Mouse (Mus musculus) heart, adult 2 months (tissue): ENCODE measurements around the gene Fam122a. TPM values are rescaled to one million over a fixed set of nuclear protein-coding genes. Genes with fewer than 3 reads are reported as not detected.
A peak's percentile ranks its signal among the peaks of the same experiment; 100 is the strongest.

ENCODE experiments used
- DNase-seq, 2 experiments: peaks; one replicate each; pipeline ENCODE4 v3.0.0; 2021
- H3K27ac ChIP-seq: fragments of 200-600 bp; 2 replicates; pipeline ENCODE4 v1.8.1; 2022
- H3K27me3 ChIP-seq: fragments of 200-500 bp; 2 replicates; pipeline ENCODE4 v1.6.1; 2012; ENCODE audit warnings: mild to moderate bottlenecking, low read length, inconsistent platforms, mixed read lengths; ENCODE audit not compliant: control insufficient read depth, insufficient read depth
- H3K36me3 ChIP-seq: fragments of 200-500 bp; 2 replicates; pipeline ENCODE4 v1.6.1; 2012; ENCODE audit warnings: low read length, inconsistent platforms; ENCODE audit not compliant: control insufficient read depth, insufficient read depth
- H3K4me1 ChIP-seq: fragments of 200-500 bp; 2 replicates; pipeline ENCODE4 v1.6.1; 2011; ENCODE audit warnings: low read length; ENCODE audit not compliant: control insufficient read depth, insufficient read depth
- H3K4me3 ChIP-seq: fragments of 200-600 bp; 2 replicates; pipeline ENCODE4 v1.8.1; 2022
- H3K79me2 ChIP-seq: fragments of 200-500 bp; replicated peaks from 2 replicates; pipeline ENCODE4 v1.6.1; 2012; ENCODE audit warnings: mild to moderate bottlenecking, inconsistent platforms, low read length, moderate library complexity, mixed read lengths; ENCODE audit not compliant: control insufficient read depth, insufficient read depth
- H3K9ac ChIP-seq: fragments of 200-500 bp; 2 replicates; pipeline ENCODE4 v1.6.1; 2012; ENCODE audit warnings: low read depth, mild to moderate bottlenecking, control low read depth, inconsistent platforms, low read length, mixed read lengths
- CTCF ChIP-seq: fragments of 200-600 bp; IDR thresholded peaks from 2 replicates; pipeline ENCODE4 v1.8.1; 2022; ENCODE audit warnings: antibody characterized with exemption, mild to moderate bottlenecking, moderate library complexity
- EP300 ChIP-seq: fragments of 200-500 bp; IDR thresholded peaks from 2 replicates; pipeline ENCODE4 v1.6.1; 2011; ENCODE audit warnings: low read depth, low read length, control low read depth; ENCODE audit not compliant: insufficient read depth
- POLR2A ChIP-seq: fragments of 200-500 bp; IDR thresholded peaks from 2 replicates; pipeline ENCODE4 v1.6.1; 2011; ENCODE audit warnings: mild to moderate bottlenecking, low read depth, low read length, control low read depth; ENCODE audit not compliant: insufficient read depth
- WGBS: fragments of 180-500 bp; shearing (Covaris S2); methylation state at CpG from one replicate; pipeline ENCODE4 v1.1.7; 2018; 5-methylcytosine and 5-hydroxymethylcytosine counted together
- intact Hi-C: fragments of 180-260 bp; cut with DNase I; formaldehyde crosslinking; loops from one replicate; pipeline ENCODE4 v1.15.1; 2025
- polyA plus RNA-seq: library from polyadenylated mRNA; depleted of rRNA; stranded (reverse); fragments of >200 nt; gene quantifications from 2 replicates; pipeline ENCODE4 v1.2.3, GENCODE M21; 2012
- total RNA-seq, 2 experiments: library from RNA; stranded (reverse); gene quantifications; 2 replicates each; pipeline ENCODE4 v1.2.3; 2021

Gene Fam122a
- total and polyA plus RNA-seq, 3 experiments, result 25.2 to 28.8 (median 26.4) TPM

GRCm38 (mm10) chr19:24509391-24509790 lies 32.2 kb upstream of the Fam122a start:
- intact Hi-C loops, result no loop called here
- H3K27ac ChIP-seq, result no peak overlapping the region
- WGBS, result 61% methylated on average over 6 of the region's 6 CpGs
- no peak overlapping the region for H3K9ac ChIP-seq
- no peaks in the 10 kb centered on the region for H3K79me2 ChIP-seq
- no peaks in the 10 kb centered on the region; the same call in 1 of the 2 replicates for H3K4me1 ChIP-seq
- TF ChIP-seq EP300 (no peak), POLR2A (no peak), CTCF (no peak)
- DNase-seq, result no peak
- no peaks in the 10 kb centered on the region for H3K36me3 ChIP-seq
- H3K27me3 ChIP-seq, result no peaks in the 10 kb centered on the region
- H3K4me3 ChIP-seq, result no peak overlapping the region

- Histone ChIP-seq H3K9ac (no peak overlapping the region), H3K4me3 (no peak overlapping the region), H3K27ac (peak overlapping the region; percentile 36; the same call in 1 of the 2 replicates), H3K4me1 (no peaks in the 10 kb centered on the region; the same call in 1 of the 2 replicates), H3K36me3 (no peaks in the 10 kb centered on the region), H3K27me3 (no peaks in the 10 kb centered on the region), H3K79me2 (no peaks in the 10 kb centered on the region)
- intact Hi-C loops, result no loop called here
- TF ChIP-seq CTCF (no peak), EP300 (no peak), POLR2A (no peak)
- WGBS, result 47% methylated on average over 13 of the region's 13 CpGs
- DNase-seq, result no peak
Observed at GRCm38 (mm10) chr19:24508087-24508767, 31.1 kb upstream of the Fam122a start.

GRCm38 (mm10) chr19:24502736-24503421 lies 25.7 kb upstream of the Fam122a start:
- WGBS, result 69% methylated on average over 10 of the region's 10 CpGs
- intact Hi-C loops, result no loop called here
- H3K9ac ChIP-seq, result no peak overlapping the region

GRCm38 (mm10) chr19:24501525-24501924 lies 24.4 kb upstream of the Fam122a start:
- no peak for DNase-seq
- intact Hi-C loops, result no loop called here
- H3K36me3 ChIP-seq, result no peaks in the 10 kb centered on the region

More at GRCm38 (mm10) chr19:24502736-24503421, 25.7 kb upstream of the Fam122a start:
- H3K27me3 ChIP-seq, result no peaks in the 10 kb centered on the region
- no peaks in the 10 kb centered on the region for H3K36me3 ChIP-seq
- H3K4me1 ChIP-seq, result no peaks in the 10 kb centered on the region; the same call in 1 of the 2 replicates
- TF ChIP-seq CTCF (no peak), EP300 (no peak), POLR2A (no peak)
- H3K27ac ChIP-seq, result no peak overlapping the region
- no peak for DNase-seq
- no peak overlapping the region for H3K4me3 ChIP-seq
- no peaks in the 10 kb centered on the region for H3K79me2 ChIP-seq

GRCm38 (mm10) chr19:24500431-24500830 lies 23.3 kb upstream of the Fam122a start:
- no peak overlapping the region for H3K4me3 ChIP-seq
- no peaks in the 10 kb centered on the region for H3K79me2 ChIP-seq
- no peaks in the 10 kb centered on the region for H3K36me3 ChIP-seq
- DNase-seq, result no peak
- H3K4me1 ChIP-seq, result no peaks in the 10 kb centered on the region
- intact Hi-C loops, result no loop called here
- H3K27ac ChIP-seq, result no peak overlapping the region
- WGBS, result 87% methylated on average over 5 of the region's 5 CpGs
- no peak for TF ChIP-seq CTCF
- TF ChIP-seq POLR2A, result no peak
- TF ChIP-seq EP300, result no peak
- H3K27me3 ChIP-seq, result no peaks in the 10 kb centered on the region
- no peak overlapping the region for H3K9ac ChIP-seq

More at GRCm38 (mm10) chr19:24501525-24501924, 24.4 kb upstream of the Fam122a start:
- Histone ChIP-seq H3K4me3 (no peak overlapping the region), H3K27me3 (no peaks in the 10 kb centered on the region), H3K27ac (no peak overlapping the region), H3K4me1 (no peaks in the 10 kb centered on the region), H3K9ac (no peak overlapping the region), H3K79me2 (no peaks in the 10 kb centered on the region)
- no peak for TF ChIP-seq EP300
- TF ChIP-seq POLR2A, result no peak
- TF ChIP-seq CTCF, result no peak

- H3K9ac ChIP-seq, result no peak overlapping the region
- no peaks in the 10 kb centered on the region for H3K79me2 ChIP-seq
- no peaks in the 10 kb centered on the region for H3K4me1 ChIP-seq
- intact Hi-C loops, result no loop called here
- 67% methylated on average over 3 of the region's 3 CpGs for WGBS
- no peaks in the 10 kb centered on the region for H3K36me3 ChIP-seq
- H3K27me3 ChIP-seq, result no peaks in the 10 kb centered on the region
- no peak for TF ChIP-seq CTCF
- no peak for TF ChIP-seq POLR2A
- no peak for TF ChIP-seq EP300
- H3K27ac ChIP-seq, result no peak overlapping the region
- DNase-seq, result no peak
- H3K4me3 ChIP-seq, result no peak overlapping the region
Observed at GRCm38 (mm10) chr19:24499291-24499690, 22.1 kb upstream of the Fam122a start.
